Mouse (Mus musculus): Measurements from ENCODE around the gene Zfp13.

- TF ChIP-seq CTCF (IDR thresholded peaks at IDR 0.05; ENCODE audit: low read depth) (no peak), EP300 (optimal IDR thresholded peaks at IDR 0.05) (no peak)
These were observed 12.0 kb downstream of the Zfp13 start for GRCm38 (mm10) chr17:23587253-23587652.

Data from stomach, postnatal 0 days (tissue).